Mouse (Mus musculus): ENCODE measurements around the gene Gm3776.
"Not testable (repeated sequence)": the region's sequence is repeated elsewhere in the genome, so short reads cannot be mapped to it uniquely, and the experiment has no call there.

Gm3776 gene

DNA sequence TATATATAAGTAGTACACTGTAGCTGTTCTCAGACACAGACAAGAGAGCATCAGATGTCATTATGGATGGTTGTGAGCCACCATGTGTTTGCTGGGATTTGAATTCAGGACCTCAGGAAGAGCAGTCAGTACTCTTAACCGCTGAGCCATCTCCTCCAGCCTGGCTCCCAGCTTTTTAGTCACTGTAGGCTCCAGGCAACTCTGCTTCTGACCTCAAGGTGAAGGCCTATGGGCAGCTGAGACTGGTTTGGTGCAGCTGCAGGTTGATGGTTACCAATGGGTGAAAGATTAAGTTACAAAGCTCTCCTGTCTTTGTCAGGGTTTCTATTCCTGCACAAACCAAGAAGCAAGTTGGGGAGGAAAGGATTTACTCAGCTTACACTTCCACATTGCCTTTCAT is 36.8 kb downstream of the Gm3776 start:
- not testable (repeated sequence) for DNase-seq

DNA sequence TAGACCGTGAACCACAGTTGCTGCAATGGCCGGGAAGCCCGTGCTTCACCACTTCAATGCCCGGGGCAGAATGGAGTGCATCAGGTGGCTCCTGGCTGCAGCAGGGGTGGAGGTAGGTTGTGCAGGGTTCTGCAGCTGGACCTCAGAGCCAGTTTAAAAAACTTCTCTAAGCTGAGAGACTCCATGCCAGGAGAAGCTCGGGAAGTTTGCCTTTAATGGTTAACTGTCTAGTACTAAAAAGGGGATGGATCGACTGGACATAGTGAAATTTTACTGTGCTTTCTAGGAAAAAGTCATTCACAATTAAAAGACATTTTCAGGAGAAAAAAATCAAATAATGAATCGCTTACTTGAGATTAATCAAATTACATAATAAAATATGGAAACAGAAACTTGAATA is 37.9 kb downstream of the Gm3776 start:
- DNase-seq, result not testable (repeated sequence)

DNA sequence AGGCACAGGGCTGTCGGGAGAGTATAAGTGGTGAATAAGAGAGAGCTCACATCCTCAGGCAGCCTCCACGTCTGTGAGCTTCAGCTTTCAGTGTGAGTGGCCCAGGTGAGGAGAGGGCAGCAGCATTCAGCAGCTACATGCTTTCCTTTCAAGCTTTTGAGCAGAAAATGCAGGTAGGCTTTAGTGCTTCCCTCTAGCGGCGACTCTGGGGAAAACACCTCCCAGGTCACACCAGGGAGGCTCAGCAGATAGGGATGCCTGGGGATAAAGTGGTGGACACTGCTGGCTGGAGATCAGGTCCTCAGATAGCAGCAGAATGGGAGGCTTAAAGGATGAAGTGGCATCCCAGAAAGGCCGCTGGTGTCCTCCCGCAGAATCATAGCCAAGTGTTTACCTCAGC is 39.2 kb downstream of the Gm3776 start:
- peak; percentile 34 to 42 for DNase-seq

DNA sequence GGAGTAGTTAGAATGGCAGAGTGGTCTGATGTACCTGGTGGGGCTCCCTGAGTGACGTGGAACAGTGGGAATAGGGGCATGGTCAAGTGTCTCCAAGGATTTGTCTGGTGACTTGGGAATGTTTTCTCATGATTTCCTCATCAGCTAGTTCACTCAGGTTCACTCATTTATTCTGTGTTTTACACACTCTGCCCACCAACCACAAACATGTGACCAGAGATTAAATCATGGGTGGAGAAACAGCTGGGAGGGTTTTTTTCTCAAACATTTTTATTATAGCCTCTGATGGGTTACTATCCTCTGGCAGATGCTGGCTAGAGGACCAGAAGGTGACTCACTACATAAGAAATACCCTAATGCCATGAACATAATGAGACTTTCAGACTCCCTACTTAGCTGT is 41.3 kb downstream of the Gm3776 start:
- DNase-seq, result no peak

DNA sequence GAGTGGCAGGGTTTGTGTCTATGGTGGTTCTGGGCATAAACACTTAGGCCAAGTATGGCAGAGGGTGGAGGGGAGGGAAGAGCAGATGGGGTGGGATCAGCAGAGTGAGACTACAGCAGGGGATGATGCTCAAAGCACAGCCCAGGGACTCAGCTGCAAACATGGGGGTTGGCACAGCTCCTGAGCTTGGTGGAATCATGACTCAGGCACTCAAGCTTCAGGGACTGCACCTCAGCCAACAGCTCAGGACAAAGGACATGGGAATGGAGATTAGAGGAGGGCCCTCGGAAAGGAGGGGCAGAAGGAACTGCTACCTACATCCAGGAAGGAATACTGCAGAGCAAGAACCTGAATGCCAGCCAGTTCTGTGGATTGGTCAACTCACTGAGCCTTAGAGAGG is 42.2 kb downstream of the Gm3776 start:
- not testable (repeated sequence) for DNase-seq

DNA sequence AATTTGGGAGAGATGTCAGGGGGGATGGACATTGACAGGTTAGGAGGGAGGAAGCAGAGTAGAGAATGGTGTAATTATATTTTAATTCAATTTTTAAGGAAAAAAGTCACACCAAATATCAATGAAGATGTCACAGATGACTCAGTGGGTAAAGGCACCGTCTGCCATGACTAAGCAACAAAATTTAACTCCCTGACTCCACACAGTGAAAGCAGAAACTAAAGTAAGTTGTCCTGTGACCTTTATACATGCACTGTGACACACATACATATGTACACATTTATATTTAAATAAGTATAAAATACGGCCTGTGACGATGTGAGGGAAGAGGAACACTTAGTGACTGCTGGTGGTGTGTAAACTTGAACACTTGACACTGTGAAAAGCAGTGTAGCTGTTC is 51.2 kb downstream of the Gm3776 start:
- not testable (repeated sequence) for DNase-seq

DNA sequence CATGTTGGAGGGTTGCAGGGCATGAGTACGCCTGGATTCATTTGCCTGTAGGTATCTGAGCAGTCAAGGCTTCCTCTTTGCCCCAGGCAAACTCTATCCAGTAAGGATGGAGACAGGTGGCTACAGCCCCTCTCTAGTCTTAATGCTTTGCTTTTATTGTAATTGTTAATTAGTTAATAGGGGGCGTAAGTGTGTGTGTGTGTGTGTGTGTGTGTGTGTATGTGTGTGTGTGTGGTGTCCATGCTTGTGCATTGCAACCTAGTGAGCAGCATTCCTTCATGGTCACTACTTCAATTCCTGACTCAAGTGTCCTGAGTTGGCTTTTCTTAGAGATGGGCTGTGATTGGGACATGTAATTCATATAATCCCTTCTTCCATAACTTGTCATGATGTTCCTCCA is 57.8 kb downstream of the Gm3776 start, which contains the start of gene Omt2a:
Gene Omt2a, minus strand, starts transcription at position 101 of the 400 bp plus-strand sequence.
- no peak for DNase-seq
